Mouse (Mus musculus) regulatory T cell (primary cell): ENCODE data around the gene Eno1.
"Not testable (repeated sequence)": the region's sequence is repeated elsewhere in the genome, so short reads cannot be mapped to it uniquely, and the experiment has no call there.

Source experiments
- in situ Hi-C: fragments of 300-600 bp; cut with MboI, MseI; formaldehyde crosslinking; loops from one replicate; pipeline ENCODE4 v1.15.1; 2025; ENCODE audit warnings: high pct_unique_total_duplicates

The Eno1 gene

DNA sequence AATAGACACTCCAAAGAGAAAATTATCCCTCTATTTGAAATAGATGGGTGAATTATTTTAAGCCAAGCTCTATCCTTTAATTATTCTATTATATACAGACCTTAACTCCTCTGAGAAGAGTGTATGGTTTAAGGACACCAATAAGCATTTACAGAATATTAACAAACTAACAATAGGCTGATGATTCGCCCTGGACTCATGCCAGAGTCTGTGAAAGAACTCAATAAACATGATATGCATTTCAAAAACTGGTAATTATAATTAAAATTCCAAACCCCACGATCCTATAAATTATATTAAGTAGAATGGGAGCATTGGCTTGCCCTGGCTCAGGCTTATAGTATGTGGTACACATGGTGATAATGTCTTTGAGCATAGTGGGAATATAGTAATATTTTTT, 43.5 kb downstream of the Eno1 start:
- in situ Hi-C loops, result no loop called here

DNA sequence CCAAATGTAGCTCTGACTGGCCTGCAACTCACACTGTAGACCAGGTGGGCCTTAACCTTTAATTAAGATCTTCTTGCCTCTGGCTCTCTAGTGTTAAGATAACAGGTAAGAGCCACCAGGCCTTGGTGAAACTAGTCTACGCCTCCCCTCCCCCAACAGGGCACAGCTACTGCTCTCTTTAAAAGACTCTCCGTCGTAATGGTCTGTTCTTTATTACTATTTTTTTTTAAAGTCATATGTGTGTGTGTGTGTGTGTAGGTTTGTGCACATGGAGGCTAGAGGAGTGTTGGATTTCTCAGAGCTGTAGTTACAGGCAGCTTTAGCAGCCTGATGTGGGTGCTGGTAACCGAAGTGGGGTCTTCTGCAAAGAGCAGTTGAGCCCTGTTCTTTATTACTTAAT, 43.9 kb downstream of the Eno1 start:
- in situ Hi-C loops, result no loop called here

GRCm38 (mm10) chr4:150281018-150281761, 44.7 kb downstream of the Eno1 start, which contains the start of gene Rere:
TSS of gene Rere (plus strand) at chr4:150281646.
- in situ Hi-C loops, result no loop called here

DNA sequence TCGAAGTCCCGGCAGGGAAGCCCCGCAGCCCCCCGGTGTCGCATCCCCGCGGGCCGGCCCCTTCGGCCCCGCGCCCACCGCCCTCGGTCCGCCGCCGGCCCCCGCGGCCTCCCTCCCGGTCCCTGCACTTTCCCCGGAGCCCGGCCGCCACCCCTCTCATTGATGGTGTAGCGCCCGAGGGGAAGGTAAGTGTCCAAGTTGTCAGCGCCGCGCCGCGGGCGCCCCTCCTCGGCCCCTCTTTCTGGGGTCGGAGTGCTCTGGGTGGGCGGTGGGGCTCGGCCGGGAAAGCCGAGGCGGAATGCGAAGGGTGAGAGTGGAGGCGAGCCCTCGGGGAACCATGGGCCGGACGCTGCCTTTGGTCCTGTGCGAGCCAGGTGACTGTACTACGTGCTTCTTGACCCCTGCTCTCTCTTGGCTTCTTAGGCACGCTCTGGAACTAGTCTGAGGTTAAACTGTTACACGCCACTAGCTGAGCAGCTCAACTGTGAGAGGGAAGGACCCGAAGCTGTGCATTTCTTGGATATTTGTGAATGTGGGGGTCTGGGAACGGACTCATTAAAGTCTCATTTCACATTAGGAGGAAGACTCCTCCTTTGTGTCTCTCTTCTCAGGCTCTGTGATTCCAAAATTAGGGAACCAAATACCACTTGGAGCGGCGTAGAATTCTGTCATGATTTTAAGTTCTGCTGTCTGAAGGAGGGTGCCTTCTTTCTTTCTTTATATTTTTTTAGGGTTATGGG, 45.5 kb downstream of the Eno1 start:
- in situ Hi-C loops, result no loop called here

DNA sequence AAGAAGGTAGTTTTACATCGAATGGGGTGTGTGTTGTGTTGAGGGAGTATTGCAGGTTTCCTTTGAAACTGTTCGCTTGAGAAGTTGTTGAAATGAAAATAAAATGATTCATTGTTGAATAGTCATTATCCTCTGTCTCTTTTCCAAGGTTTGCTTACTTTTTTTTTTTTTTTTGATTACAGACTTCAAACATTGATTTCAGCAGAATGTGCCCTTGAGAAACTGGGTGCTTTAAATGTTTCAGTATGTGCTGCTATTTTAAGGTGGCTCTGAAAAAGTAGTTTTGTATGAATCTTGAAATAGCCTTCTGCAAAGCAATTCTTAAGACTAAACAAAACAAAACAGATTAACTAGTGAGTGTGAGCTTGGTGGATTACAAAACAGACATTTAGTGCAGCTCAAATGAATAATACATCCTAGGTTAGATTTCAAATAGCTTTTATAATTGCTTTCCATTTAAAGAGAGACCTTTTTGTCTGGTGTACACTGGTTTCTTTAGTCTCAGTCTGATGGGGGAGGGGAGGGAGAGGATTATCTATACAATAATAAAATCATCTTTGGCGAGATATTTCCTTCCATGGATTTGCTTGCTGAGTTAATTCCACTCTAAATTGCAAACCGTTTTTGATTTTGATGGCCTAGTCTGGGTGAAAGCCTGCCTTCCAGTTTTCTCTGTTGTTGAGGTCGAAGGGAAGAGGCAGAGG, 46.3 kb downstream of the Eno1 start:
- in situ Hi-C loops, result no loop called here

GRCm38 (mm10) chr4:150283335-150283638, 46.8 kb downstream of the Eno1 start:
- in situ Hi-C loops, result no loop called here

DNA sequence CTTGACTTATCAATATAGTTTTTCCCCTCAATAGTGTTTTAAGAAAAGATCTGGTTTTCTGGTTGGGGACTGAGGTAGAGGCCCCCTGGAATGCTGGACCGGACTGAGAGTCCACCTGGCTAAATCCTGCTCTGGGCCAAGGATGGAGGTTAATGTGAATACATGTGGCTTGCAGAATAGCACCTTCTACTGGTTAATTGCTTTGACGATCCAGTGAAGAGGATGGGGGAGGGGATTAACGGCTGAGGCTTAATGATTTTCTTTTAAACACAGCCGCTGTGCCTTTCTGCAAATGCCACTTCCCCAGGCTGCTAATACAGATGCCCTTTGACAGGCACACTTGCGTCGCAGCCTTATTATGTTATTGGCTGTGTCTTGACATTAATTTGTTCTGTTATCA, 47.5 kb downstream of the Eno1 start:
- in situ Hi-C loops, result no loop called here

GRCm38 (mm10) chr4:150286980-150287379, 50.5 kb downstream of the Eno1 start:
- in situ Hi-C loops, result no loop called here

DNA sequence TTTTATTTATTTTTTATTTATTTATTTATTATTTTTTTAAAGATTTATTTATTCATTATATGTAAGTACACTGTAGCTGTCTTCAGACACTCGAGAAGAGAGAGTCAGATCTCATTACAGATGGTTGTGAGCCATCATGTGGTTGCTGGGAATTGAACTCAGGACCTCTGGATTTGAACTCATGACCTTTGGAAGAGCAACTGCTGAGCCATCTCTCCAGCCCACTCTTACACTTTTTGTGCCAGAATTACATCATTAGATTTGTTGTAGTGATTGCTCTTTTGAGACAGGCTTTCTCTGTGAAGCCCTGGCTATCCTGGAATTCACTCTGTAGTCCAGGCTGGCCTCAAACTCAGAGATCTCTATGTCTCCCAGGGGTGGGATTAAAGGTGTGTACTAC, 50.9 kb downstream of the Eno1 start:
- in situ Hi-C loops, result not testable (repeated sequence)

DNA sequence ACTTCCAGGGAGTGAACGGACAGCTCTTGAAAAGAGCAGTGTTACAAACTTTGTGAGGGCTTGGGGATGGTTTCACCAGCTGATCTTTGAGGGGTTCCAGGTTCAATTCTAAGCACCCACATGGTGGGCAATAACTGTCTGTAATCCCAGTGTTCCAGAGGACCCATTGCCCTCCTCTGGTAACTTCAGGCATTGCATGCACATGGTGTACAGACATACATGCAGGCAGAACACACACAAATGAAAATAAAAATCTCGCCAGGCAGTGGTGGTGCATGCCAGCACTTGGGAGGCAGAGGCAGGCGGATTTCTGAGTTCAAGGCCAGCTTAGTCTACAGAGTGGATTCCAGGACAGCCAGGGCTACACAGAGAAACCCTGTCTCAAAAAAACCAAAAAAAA, 55.4 kb downstream of the Eno1 start:
- in situ Hi-C loops, result no loop called here

GRCm38 (mm10) chr4:150294870-150295269, 58.3 kb downstream of the Eno1 start:
- in situ Hi-C loops, result no loop called here

DNA sequence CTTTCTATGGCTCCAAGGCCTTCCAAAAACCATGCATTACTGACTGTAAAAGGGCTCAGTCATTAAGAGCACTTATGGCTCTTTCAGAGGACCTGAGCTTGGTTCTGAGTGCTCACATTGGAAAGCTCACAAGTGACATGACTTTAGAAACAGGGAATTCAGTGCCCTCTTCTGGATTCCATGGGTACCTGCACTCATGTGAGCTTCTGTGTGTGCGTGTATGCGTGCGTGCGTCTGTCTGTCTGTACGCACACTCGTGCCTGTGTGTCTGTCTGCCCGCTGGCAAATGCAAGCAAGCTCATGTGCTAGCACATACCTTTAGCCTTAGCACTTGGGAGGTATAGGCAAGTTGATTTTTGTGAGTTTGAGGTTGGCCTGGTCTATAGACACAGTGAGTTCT, 59.4 kb downstream of the Eno1 start:
- in situ Hi-C loops, result no loop called here
